Comparison of ENCODE assay signal across 9 mouse cellular contexts in the genomic region with DNA sequence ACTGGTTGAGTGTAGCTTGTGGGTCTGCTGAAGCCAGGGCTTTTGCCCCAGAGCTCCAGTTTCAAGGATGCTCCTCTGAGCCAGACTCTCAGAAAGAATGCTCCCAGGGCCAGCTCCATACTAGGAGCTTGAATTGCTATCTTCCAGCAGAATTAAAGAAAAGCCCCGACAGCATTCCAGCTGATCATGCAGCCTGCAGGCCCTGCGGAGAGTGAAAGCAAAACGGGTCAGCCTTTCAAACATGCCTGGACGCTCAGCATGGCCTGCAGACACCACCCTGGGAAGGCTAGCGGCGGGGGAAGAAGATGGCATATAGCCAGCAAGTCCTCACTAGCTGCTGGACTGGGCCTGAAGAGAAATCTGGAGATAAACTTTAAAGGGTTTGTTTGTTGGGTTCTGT. TPM values are rescaled to one million over a fixed set of nuclear protein-coding genes. Genes with fewer than 3 reads are reported as not detected.
DNase-seq lines count a peak whose midpoint lies in the region; ATAC-seq lines count a peak whose summit lies in the region.
"Had no signal": no experiment of that assay in that cellular context is flagged by ENCODE, and none has a peak within 500 bp of the region (broad histone marks: within the 10 kb centered on the region; RNA-seq: fewer than 3 reads in every experiment).

No protein-coding gene starts in this region.

- no peak overlapping the region for H3K9ac ChIP-seq in hindbrain, embryonic 12.5 days
- no peak overlapping the region for H3K9ac ChIP-seq in hindbrain, embryonic 14.5 days
- H3K9ac ChIP-seq in forebrain, embryonic 14.5 days (ENCODE audit: low read length), result peak overlapping the region; percentile 29; the same call in 1 of the 2 replicates

- 40% methylated on average over 6 of the region's 6 CpGs for WGBS in hindbrain, embryonic 12.5 days
- 39% methylated on average over 6 of the region's 6 CpGs for WGBS in hindbrain, embryonic 14.5 days
- 37% methylated on average over 6 of the region's 6 CpGs for WGBS in forebrain, embryonic 14.5 days

- ATAC-seq in hindbrain, embryonic 12.5 days (ENCODE audit: low FRiP score), result no peak
- no peak for ATAC-seq in hindbrain, embryonic 14.5 days (ENCODE audit: low FRiP score)
- no peak for ATAC-seq in forebrain, embryonic 14.5 days

- intact Hi-C loops in heart, postnatal 10 days (cut with DNase I), result no loop called here

- no peaks in the 10 kb centered on the region for H3K36me3 ChIP-seq in hindbrain, embryonic 12.5 days
- no peaks in the 10 kb centered on the region for H3K36me3 ChIP-seq in hindbrain, embryonic 14.5 days (replicated peaks; ENCODE audit: control insufficient read depth, insufficient read depth)
- no peaks in the 10 kb centered on the region for H3K36me3 ChIP-seq in forebrain, embryonic 14.5 days (ENCODE audit: control insufficient read depth, insufficient read depth, low read length)

- H3K4me3 ChIP-seq in hindbrain, embryonic 12.5 days, result no peak overlapping the region
- H3K4me3 ChIP-seq in hindbrain, embryonic 14.5 days (replicated peaks; ENCODE audit: low read length), result no peak overlapping the region
- H3K4me3 ChIP-seq in forebrain, embryonic 14.5 days (ENCODE audit: low read depth, low read length), result no peak overlapping the region

- H3K4me2 ChIP-seq in hindbrain, embryonic 12.5 days (replicated peaks), result no peak overlapping the region
- no peak overlapping the region for H3K4me2 ChIP-seq in hindbrain, embryonic 14.5 days (replicated peaks)
- no peak overlapping the region for H3K4me2 ChIP-seq in forebrain, embryonic 14.5 days (ENCODE audit: low read length)

- no peak for DNase-seq in hindbrain, embryonic 14.5 days (ENCODE audit: low spot score)
- peak; percentile 31 for DNase-seq in forebrain, embryonic 14.5 days (ENCODE audit: low spot score)
- peak; percentile 46 to 64 for DNase-seq in heart, postnatal 10 days
- peak; percentile 70 for DNase-seq in lung, postnatal 14 days
- peak; percentile 51 for DNase-seq in testis, postnatal 10 days (ENCODE audit: low spot score)
- DNase-seq in spleen, adult 18-20 months, result no peak
- DNase-seq in thymus, postnatal 0 days (ENCODE audit: low spot score), result no peak

- peaks cover 32% of the 10 kb centered on the region for H3K4me1 ChIP-seq in hindbrain, embryonic 12.5 days
- peaks cover 15% of the 10 kb centered on the region; the same call in 1 of the 2 replicates for H3K4me1 ChIP-seq in hindbrain, embryonic 14.5 days (replicated peaks; ENCODE audit: control insufficient read depth, insufficient read depth, low read length)
- peaks cover 6% of the 10 kb centered on the region; the same call in 1 of the 2 replicates for H3K4me1 ChIP-seq in forebrain, embryonic 14.5 days (ENCODE audit: control insufficient read depth, insufficient read depth, low read length)

- 0 out of 2 replicates have a peak overlapping the region, but pooled peaks have one; percentile 13 for H3K27ac ChIP-seq in hindbrain, embryonic 12.5 days
- no peak overlapping the region for H3K27ac ChIP-seq in hindbrain, embryonic 14.5 days
- H3K27ac ChIP-seq in forebrain, embryonic 14.5 days (ENCODE audit: low read depth, low read length), result no peak overlapping the region
- H3K27ac ChIP-seq: macrophage had no signal

- H3K9me3 ChIP-seq in hindbrain, embryonic 12.5 days (replicated peaks), result no peaks in the 10 kb centered on the region
- no peaks in the 10 kb centered on the region for H3K9me3 ChIP-seq in hindbrain, embryonic 14.5 days (ENCODE audit: control insufficient read depth, low read length)
- no peaks in the 10 kb centered on the region for H3K9me3 ChIP-seq in forebrain, embryonic 14.5 days (replicated peaks; ENCODE audit: control insufficient read depth, low read length)

- no peaks in the 10 kb centered on the region for H3K27me3 ChIP-seq in hindbrain, embryonic 12.5 days
- H3K27me3 ChIP-seq in hindbrain, embryonic 14.5 days (ENCODE audit: control insufficient read depth, insufficient read depth, low read length), result no peaks in the 10 kb centered on the region
- no peaks in the 10 kb centered on the region for H3K27me3 ChIP-seq in forebrain, embryonic 14.5 days (replicated peaks; ENCODE audit: control insufficient read depth, insufficient read depth, low read length)

RNA-seq across cellular contexts. Expression of a gene that starts 55.0 kb away (rescaled TPM):
- polyA plus RNA-seq in hindbrain, embryonic 12.5 days (2016; fragmentation: Nextera tagmentation; extraction: Ambion mirVana), result 21.3 and 22.2 TPM in 2 replicates
- polyA plus RNA-seq in hindbrain, embryonic 14.5 days (2014; fragmentation: Nextera tagmentation; extraction: Ambion mirVana), result 66.3 and 80.7 TPM in 2 replicates
- polyA plus RNA-seq in forebrain, embryonic 14.5 days (2014; fragmentation: Nextera tagmentation; extraction: Ambion mirVana), result 131 and 182 TPM in 2 replicates
- total RNA-seq in heart, postnatal 10 days (2021), result 10 to 100 TPM; 14.7 to 15.6 TPM
- polyA plus RNA-seq in thymus, postnatal 0 days (2015; fragmentation: Nextera tagmentation; extraction: Ambion mirVana), result 8.2 and 8.7 TPM in 2 replicates

Comparison
In these comparisons a context has a peak if more than half of its experiments do, and no peak if none do; other contexts are left out.
1. DNase-seq: peak in forebrain, embryonic 14.5 days (single experiment), heart, postnatal 10 days (2 of 2), lung, postnatal 14 days (single experiment) and testis, postnatal 10 days (single experiment); none in hindbrain, embryonic 14.5 days (single experiment), spleen, adult 18-20 months (0 of 2) and thymus, postnatal 0 days (single experiment).